Mouse (Mus musculus): Measurements from ENCODE around the gene Vim. TPM values are rescaled to one million over a fixed set of nuclear protein-coding genes. Genes with fewer than 3 reads are reported as not detected.
"Not testable (repeated sequence)": the region's sequence is repeated elsewhere in the genome, so short reads cannot be mapped to it uniquely, and the experiment has no call there.

The Vim gene
- polyA plus RNA-seq, 1 experiment from 2014 or later: 2,775 TPM

DNA sequence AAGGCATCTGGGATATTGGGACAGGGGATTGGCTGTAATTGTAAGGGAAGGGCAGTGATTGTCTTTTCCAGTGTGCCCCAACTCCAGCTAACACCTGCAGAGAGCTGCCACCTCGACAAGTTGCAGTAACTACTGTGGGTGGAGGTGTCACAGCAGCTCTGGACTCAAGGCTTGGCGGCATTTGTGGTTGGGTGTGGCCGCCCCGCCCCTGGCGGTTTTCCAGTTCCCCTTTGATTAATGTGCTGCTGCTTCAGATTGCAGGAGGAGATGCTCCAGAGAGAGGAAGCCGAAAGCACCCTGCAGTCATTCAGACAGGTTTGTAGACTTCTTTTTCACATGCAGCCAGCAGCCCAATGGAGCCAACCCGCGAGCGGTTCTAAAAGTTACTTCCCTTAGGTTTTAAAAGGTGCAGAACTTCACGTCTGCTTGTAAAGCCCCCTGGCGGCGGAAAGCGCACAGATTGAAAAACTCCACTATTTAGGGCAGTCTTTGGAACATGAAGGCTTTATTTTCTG, 1.6 kb downstream of the Vim start:
- ATAC-seq: no peak
- ChIA-PET CTCF (interaction anchor here (1.2 to 6.0 kb wide), 8 partner anchors 12 to 285 kb away, joined by 3 to 34 read pairs (median 4); partner anchors contain the start of gene Trdmt1), POLR2A (interaction anchor here (0.8 to 1.6 kb wide), 6 partner anchors 17 to 123 kb away, joined by 3 to 11 read pairs (median 4); partner anchors contain the start of gene Trdmt1)
- DNase-seq (ENCODE audit: low read depth, low spot score): no peak
- in situ Hi-C loops (cut with MboI; ENCODE audit: low pct_unique_long_range_greater_than_20kb): loop anchor here (10.0 kb wide), 2 partner anchors 121 to 281 kb away; no protein-coding TSS in a partner anchor
- no peaks in the 10 kb centered on the region for H3K27me3 ChIP-seq
- peak; percentile 88 for TF ChIP-seq CTCF (IDR thresholded peaks at IDR 0.05)

DNA sequence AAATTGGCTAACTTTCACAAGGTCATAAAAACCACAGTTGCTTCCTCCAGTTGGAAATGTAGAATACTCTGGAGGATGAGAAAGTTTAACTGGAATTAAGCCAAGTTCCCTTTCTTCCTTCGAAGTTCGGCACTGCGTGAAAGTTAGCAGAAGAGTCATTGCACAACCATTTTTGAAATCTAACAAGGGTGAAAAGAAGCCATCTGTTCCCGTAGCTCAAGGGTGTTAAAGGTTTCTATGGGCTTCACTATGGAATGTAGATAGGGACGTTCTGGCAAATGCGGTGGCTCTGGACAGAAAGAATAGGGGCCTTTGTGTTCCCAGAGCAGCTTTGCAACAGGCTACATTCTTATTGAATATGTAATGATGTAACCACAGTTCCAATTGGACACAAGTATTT, 2.2 kb downstream of the Vim start:
- in situ Hi-C loops (cut with MboI; ENCODE audit: low pct_unique_long_range_greater_than_20kb): loop anchor here (10.0 kb wide), 2 partner anchors 121 to 281 kb away; no protein-coding TSS in a partner anchor
- TF ChIP-seq CTCF (IDR thresholded peaks at IDR 0.05): no peak
- no peak for DNase-seq (ENCODE audit: low read depth, low spot score)
- ChIA-PET CTCF (interaction anchor here (1.2 to 6.0 kb wide), 6 partner anchors 13 to 285 kb away, joined by 3 to 34 read pairs (median 6); partner anchors contain the start of gene Trdmt1), POLR2A (interaction anchor here (0.9 kb wide), 1 partner anchor 31 kb away, joined by 3 read pairs; no protein-coding TSS in a partner anchor)
- no peak for ATAC-seq
- no peaks in the 10 kb centered on the region for H3K27me3 ChIP-seq

DNA sequence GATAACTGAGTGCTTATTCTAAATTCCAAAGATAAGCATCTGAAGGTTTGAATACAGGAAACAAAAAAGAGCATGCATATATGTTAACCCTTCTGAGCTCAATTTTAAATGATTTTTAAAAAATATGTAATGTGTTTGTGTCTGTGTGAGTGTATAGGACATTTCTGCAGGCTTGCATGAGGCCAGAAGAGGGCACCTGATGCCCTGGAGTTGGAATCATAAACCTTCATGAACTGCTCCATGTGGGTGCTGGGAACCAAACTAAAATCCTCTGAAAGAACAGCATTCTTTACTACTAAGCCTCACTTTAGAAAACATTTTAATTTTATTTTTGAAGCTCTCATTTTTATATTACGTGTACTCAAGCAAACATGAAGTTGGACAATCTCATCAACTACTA, 3.7 kb downstream of the Vim start:
- DNase-seq (ENCODE audit: low read depth, low spot score) (no peak), ATAC-seq (no peak)
- H3K27me3 ChIP-seq: no peaks in the 10 kb centered on the region
- CTCF ChIA-PET: interaction anchor here (0.9 to 6.0 kb wide), 8 partner anchors 18 to 286 kb away, joined by 3 to 34 read pairs (median 3); partner anchors contain the start of gene Trdmt1
- POLR2A ChIA-PET: no interaction called here
- peak; percentile 51 for TF ChIP-seq CTCF (IDR thresholded peaks at IDR 0.05)
- in situ Hi-C loops (cut with MboI; ENCODE audit: low pct_unique_long_range_greater_than_20kb): loop anchor here (10.0 kb wide), 2 partner anchors 123 to 283 kb away; no protein-coding TSS in a partner anchor

DNA sequence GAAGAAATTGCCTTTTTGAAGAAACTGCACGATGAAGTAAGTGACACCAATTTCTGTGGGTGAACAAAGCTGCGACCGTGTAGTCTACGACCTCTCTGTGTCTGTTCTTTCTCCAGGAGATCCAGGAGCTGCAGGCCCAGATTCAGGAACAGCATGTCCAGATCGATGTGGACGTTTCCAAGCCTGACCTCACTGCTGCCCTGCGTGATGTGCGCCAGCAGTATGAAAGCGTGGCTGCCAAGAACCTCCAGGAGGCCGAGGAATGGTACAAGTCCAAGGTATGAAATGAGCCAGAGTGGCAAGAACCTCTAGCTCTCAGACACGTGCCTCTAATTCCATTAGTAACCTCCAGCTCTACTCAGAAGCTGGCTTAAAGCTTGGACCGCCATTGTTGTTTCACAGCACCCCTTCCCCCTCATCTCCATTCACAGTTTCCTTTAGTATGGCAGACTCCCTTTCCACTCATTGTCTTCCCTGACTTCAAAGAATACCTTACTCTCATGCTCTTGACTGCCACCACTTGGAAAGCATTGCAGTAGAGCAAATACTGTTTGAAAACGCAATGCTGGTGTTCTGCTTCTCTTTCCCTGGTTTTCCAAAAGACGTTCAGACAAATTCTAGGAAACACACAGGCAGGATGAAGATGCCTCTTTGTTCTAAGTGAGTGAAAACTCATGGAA, 4.9 kb downstream of the Vim start:
- TF ChIP-seq CTCF (IDR thresholded peaks at IDR 0.05): no peak
- ATAC-seq: no peak
- POLR2A ChIA-PET: no interaction called here
- in situ Hi-C loops (cut with MboI; ENCODE audit: low pct_unique_long_range_greater_than_20kb): loop anchor here (10.0 kb wide), 2 partner anchors 124 to 284 kb away; no protein-coding TSS in a partner anchor
- CTCF ChIA-PET: interaction anchor here (1.0 to 1.6 kb wide), 2 partner anchors 40 to 209 kb away, joined by 3 read pairs; no protein-coding TSS in a partner anchor
- no peak for DNase-seq (ENCODE audit: low read depth, low spot score)
- H3K27me3 ChIP-seq: no peaks in the 10 kb centered on the region

DNA sequence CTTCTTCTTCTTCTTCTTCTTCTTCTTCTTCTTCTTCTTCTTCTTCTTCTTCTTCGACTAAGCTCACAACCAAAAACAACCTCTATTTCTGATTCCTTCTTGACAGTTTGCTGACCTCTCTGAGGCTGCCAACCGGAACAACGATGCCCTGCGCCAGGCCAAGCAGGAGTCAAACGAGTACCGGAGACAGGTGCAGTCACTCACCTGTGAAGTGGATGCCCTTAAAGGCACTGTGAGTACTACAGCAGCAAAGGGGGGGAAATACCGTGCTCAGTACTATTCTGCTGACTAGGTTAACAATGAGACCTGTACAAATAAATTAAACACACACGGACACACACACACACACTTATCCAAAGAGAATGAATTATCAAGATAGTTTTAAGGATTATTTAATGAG, 5.6 kb downstream of the Vim start:
- TF ChIP-seq CTCF (IDR thresholded peaks at IDR 0.05): no peak
- ChIA-PET CTCF (interaction anchor here (1.0 kb wide), 1 partner anchor 41 kb away, joined by 3 read pairs; no protein-coding TSS in a partner anchor), POLR2A (no interaction called here)
- ATAC-seq: no peak
- no peak for DNase-seq (ENCODE audit: low read depth, low spot score)
- no peaks in the 10 kb centered on the region for H3K27me3 ChIP-seq
- in situ Hi-C loops (cut with MboI; ENCODE audit: low pct_unique_long_range_greater_than_20kb): loop anchor here (10.0 kb wide), 2 partner anchors 125 to 285 kb away; no protein-coding TSS in a partner anchor

DNA sequence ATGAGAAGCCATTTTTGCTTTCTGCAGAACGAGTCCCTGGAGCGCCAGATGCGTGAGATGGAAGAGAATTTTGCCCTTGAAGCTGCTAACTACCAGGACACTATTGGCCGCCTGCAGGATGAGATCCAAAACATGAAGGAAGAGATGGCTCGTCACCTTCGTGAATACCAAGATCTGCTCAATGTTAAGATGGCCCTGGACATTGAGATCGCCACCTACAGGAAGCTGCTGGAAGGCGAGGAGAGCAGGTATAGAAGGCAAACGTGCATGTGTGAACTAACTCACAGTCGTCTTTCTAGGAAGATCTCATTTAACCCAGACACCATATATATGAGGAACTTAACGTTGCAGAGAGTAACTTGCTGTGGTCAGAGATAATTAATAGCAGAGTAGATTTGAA, 6.3 kb downstream of the Vim start:
- POLR2A ChIA-PET: no interaction called here
- no peak for ATAC-seq
- no peak for DNase-seq (ENCODE audit: low read depth, low spot score)
- no peaks in the 10 kb centered on the region for H3K27me3 ChIP-seq
- CTCF ChIA-PET: interaction anchor here (1.2 kb wide), 1 partner anchor 282 kb away, joined by 3 read pairs; no protein-coding TSS in a partner anchor
- in situ Hi-C loops (cut with MboI; ENCODE audit: low pct_unique_long_range_greater_than_20kb): loop anchor here (10.0 kb wide), 2 partner anchors 125 to 285 kb away; no protein-coding TSS in a partner anchor
- peak; percentile 68 for TF ChIP-seq CTCF (IDR thresholded peaks at IDR 0.05)

DNA sequence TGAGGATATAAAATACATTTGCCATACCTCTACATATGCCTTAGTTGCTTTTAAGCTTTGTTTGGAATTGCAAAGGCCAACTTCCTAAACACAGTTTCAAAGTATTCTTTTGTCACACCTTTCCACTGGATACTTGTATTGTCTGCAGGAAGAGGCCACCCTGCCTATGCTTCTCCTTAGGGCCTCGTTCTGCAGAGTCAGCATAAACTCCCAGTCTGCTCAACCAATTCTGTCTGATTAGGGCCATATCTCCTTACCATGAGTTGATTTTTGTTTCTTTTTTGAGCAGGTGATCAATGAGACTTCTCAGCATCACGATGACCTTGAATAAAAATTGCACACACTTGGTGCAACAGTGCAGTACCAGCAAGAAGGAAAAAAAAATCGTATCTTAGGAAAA, 8.5 kb downstream of the Vim start:
- POLR2A ChIA-PET: interaction anchor here (0.6 kb wide), 1 partner anchor 33 kb away, joined by 3 read pairs; no protein-coding TSS in a partner anchor
- DNase-seq (ENCODE audit: low read depth, low spot score): no peak
- no peaks in the 10 kb centered on the region for H3K27me3 ChIP-seq
- CTCF ChIA-PET: interaction anchor here (0.9 kb wide), 1 partner anchor 214 kb away, joined by 3 read pairs; no protein-coding TSS in a partner anchor
- TF ChIP-seq CTCF (IDR thresholded peaks at IDR 0.05): no peak
- in situ Hi-C loops (cut with MboI; ENCODE audit: low pct_unique_long_range_greater_than_20kb): no loop called here
- no peak for ATAC-seq

DNA sequence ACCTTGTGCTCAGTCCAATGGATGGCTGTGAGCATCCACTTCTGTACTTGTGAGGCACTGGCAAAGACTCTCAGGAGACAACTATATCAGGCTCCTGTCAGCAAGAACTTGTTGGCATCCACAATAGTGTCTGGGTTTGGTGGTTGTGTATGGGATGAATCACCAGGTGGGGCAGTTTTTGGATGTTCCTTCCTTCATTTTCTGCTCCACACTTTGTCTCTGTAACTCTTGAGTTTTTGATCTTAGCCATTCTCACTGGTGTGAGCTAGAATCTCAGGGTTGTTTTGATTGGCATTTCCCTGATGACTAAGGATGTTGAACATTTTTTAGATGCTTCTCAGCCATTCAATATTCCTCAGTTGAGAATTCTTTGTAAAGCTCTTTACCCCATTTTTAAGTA, 10.0 kb downstream of the Vim start:
- DNase-seq (ENCODE audit: low read depth, low spot score); in situ Hi-C loops (cut with MboI; ENCODE audit: low pct_unique_long_range_greater_than_20kb); H3K27me3 ChIP-seq; POLR2A ChIA-PET: not testable (repeated sequence)
- CTCF ChIA-PET: interaction anchor here (1.0 to 1.1 kb wide), 2 partner anchors 9 to 293 kb away, joined by 3 read pairs; no protein-coding TSS in a partner anchor
- peak; percentile 39 for ATAC-seq

DNA sequence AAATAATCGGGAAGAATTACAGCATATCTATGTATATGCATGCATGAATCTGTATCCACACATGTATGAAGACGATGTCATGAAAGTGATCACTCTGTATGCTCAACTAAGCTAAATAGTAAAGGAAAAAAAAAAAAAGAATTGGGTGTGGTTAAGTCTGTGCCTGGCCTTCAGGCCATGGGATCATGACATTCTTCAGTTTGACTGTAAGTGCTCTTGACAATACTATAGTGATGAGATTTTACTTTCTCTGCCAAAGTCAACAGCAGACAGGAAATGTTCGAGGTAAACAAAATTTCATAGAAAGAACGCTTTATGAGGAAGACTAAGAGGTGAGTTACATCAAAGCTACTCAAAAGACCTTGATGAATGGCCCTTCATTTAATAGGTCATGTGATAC, 19.6 kb downstream of the Vim start:
- TF ChIP-seq CTCF (IDR thresholded peaks at IDR 0.05): no peak
- no peak for ATAC-seq
- in situ Hi-C loops (cut with MboI; ENCODE audit: low pct_unique_long_range_greater_than_20kb): no loop called here
- no peak for DNase-seq (ENCODE audit: low read depth, low spot score)
- POLR2A ChIA-PET: no interaction called here
- H3K27me3 ChIP-seq: no peaks in the 10 kb centered on the region
- CTCF ChIA-PET: interaction anchor here (0.9 to 1.6 kb wide), 3 partner anchors 10 to 300 kb away, joined by 3 to 4 read pairs (median 3); no protein-coding TSS in a partner anchor

DNA sequence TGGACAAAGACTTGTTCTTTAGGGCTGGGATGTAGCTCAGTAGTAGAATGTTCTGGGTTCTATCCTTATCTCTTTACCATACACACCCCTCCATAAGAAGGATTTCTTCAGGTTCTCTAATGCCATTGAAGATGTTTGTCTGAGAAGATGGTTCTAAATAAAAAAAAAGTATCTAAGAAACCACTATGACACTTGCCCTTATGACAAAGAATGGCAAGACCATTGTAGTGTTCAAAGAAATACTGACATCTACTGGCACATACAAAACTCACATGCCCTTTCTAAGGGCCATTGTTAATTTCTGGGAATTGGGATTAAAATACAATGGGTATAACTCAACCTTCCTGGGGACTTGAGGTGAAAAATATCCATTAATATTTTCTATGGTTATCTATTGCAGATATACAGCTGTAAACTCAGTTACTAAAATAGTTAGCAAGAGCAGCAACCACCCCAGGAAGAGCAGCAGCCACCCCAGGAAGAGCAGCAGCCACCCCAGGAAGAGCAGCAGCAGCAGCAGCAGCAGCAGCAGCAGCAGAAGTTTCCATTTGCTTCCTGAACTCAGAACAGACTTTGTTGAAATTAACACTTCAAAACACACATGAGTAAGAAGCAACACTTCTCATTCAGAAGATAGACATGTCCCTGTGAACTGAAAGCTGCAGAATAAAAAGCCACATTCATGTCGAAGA, 23.4 kb downstream of the Vim start:
- in situ Hi-C loops (cut with MboI; ENCODE audit: low pct_unique_long_range_greater_than_20kb): no loop called here
- DNase-seq (ENCODE audit: low read depth, low spot score): no peak
- ChIA-PET POLR2A (interaction anchor here (0.6 kb wide), 1 partner anchor 305 kb away, joined by 3 read pairs; no protein-coding TSS in a partner anchor), CTCF (interaction anchor here (0.9 to 1.9 kb wide), 8 partner anchors 10 to 319 kb away, joined by 3 to 5 read pairs (median 3); no protein-coding TSS in a partner anchor)
- ATAC-seq: peak; percentile 45
- no peaks in the 10 kb centered on the region for H3K27me3 ChIP-seq
- TF ChIP-seq CTCF (IDR thresholded peaks at IDR 0.05): peak; percentile 44

All from Patski (cell line).